Comparison of ENCODE assay signal across 22 mouse cellular contexts in the genomic region with DNA sequence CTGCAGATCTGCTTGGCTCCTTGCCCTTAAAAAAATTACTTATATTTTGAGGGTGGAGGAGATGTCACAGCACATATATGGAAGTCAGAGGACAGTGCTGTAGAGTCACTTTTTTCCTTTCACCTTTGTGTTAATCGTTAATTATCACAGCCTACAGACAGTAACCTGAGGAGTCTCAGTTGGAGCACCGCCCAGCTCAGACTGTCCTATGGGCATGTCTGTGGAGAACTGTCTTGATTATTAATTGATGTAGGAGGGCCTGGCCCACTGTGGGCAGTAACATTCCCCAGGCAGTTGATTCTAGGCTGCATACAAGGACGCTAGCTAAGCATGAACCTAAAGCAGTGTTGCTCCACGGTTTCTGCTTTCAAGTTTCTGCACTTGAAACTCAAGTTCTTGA. TPM values are rescaled to one million over a fixed set of nuclear protein-coding genes. Genes with fewer than 3 reads are reported as not detected.
DNase-seq lines count a peak whose midpoint lies in the region; TF ChIP-seq lines count a peak whose summit lies in the region.
"Had no signal": no experiment of that assay in that cellular context is flagged by ENCODE, and none has a peak within 500 bp of the region (broad histone marks: within the 10 kb centered on the region; RNA-seq: fewer than 3 reads in every experiment).

No protein-coding gene starts in this region.

- no peak for TF ChIP-seq POLR2A in kidney, adult 2 months (IDR thresholded peaks at IDR 0.05; ENCODE audit: low read depth, low read length)

- DNase-seq in kidney, adult 2 months = peak; percentile 62
- DNase-seq in kidney, postnatal 14 days = no peak
- DNase-seq in kidney, postnatal 36 days = peak; percentile 40 to 53
- DNase-seq in kidney, postnatal 10 days = no peak
- peak; percentile 8 for DNase-seq in NIH3T3 (ENCODE audit: low read depth)
- DNase-seq: adrenal gland, adult 2 months; adrenal gland, postnatal 10 days; adrenal gland, postnatal 25 days; B cell, adult 2 months; cerebellum, adult 11 months; cerebellum, adult 18-20 months; cerebellum, adult 8-10 months; cerebellum, adult 9-11 months; cerebellum, postnatal 14 days; cerebellum, postnatal 36 days; embryo, embryonic 11 days had no signal

- no peaks in the 10 kb centered on the region for H3K27me3 ChIP-seq in kidney, adult 2 months (replicated peaks; ENCODE audit: control insufficient read depth, insufficient read depth, low read length)
- H3K27me3 ChIP-seq: CH12.LX; embryonic facial prominence, embryonic 13.5 days; embryonic facial prominence, embryonic 15.5 days had no signal

- H3K27ac ChIP-seq in kidney, adult 2 months (ENCODE audit: insufficient read depth, low read depth, low read length) = no peak overlapping the region
- H3K27ac ChIP-seq: embryonic facial prominence, embryonic 13.5 days; embryonic facial prominence, embryonic 15.5 days; forebrain, embryonic 10.5 days; forebrain, embryonic 12.5 days had no signal

- H3K4me3 ChIP-seq in kidney, adult 2 months (ENCODE audit: insufficient read depth, low read depth, low read length) = no peak overlapping the region
- H3K4me3 ChIP-seq: embryonic facial prominence, embryonic 13.5 days; embryonic facial prominence, embryonic 15.5 days; erythroblast, embryonic 14.5 days; forebrain, embryonic 10.5 days; forebrain, embryonic 12.5 days had no signal

- 72% methylated on average over 4 of the region's 4 CpGs for WGBS in kidney, adult 2 months

- H3K4me1 ChIP-seq in kidney, adult 2 months (ENCODE audit: control insufficient read depth, insufficient read depth, low read length) = peaks cover 16% of the 10 kb centered on the region

- no peaks in the 10 kb centered on the region for H3K36me3 ChIP-seq in kidney, adult 2 months (ENCODE audit: control insufficient read depth, insufficient read depth, low read length)
- H3K36me3 ChIP-seq: embryonic facial prominence, embryonic 13.5 days; embryonic facial prominence, embryonic 15.5 days; forebrain, embryonic 10.5 days; forebrain, embryonic 12.5 days had no signal

- no peak for TF ChIP-seq CTCF in kidney, adult 2 months (conservative IDR thresholded peaks at IDR 0.05; ENCODE audit: insufficient read depth, insufficient read length, low read depth, low read length)

RNA-seq across cellular contexts. Expression of gene Zbtb40, which starts 16.1 kb away (rescaled TPM):
- 9.5 and 12.3 TPM in 2 replicates for polyA plus RNA-seq in kidney, adult 2 months (2012; rRNA removed)

Comparison
In these comparisons a context has a peak if more than half of its experiments do, and no peak if none do; other contexts are left out.
1. DNase-seq: peak in kidney, adult 2 months (single experiment), kidney, postnatal 36 days (2 of 2) and NIH3T3 (single experiment); none in kidney, postnatal 14 days (single experiment) and kidney, postnatal 10 days (single experiment).